Mouse (Mus musculus) neural tube, postnatal 0 days (tissue): ENCODE results near the gene Cln6. TPM values are rescaled to one million over a fixed set of nuclear protein-coding genes. Genes with fewer than 3 reads are reported as not detected.

Experiments
- polyA plus RNA-seq: library from polyadenylated mRNA; unstranded; fragments of >200 nt; fragmentation: Nextera tagmentation; extraction: Ambion mirVana; gene quantifications from 2 replicates; pipeline ENCODE4 v1.2.1, GENCODE M21; 2015

The Cln6 gene
- polyA plus RNA-seq = 8.6 and 9.4 TPM in 2 replicates

DNA sequence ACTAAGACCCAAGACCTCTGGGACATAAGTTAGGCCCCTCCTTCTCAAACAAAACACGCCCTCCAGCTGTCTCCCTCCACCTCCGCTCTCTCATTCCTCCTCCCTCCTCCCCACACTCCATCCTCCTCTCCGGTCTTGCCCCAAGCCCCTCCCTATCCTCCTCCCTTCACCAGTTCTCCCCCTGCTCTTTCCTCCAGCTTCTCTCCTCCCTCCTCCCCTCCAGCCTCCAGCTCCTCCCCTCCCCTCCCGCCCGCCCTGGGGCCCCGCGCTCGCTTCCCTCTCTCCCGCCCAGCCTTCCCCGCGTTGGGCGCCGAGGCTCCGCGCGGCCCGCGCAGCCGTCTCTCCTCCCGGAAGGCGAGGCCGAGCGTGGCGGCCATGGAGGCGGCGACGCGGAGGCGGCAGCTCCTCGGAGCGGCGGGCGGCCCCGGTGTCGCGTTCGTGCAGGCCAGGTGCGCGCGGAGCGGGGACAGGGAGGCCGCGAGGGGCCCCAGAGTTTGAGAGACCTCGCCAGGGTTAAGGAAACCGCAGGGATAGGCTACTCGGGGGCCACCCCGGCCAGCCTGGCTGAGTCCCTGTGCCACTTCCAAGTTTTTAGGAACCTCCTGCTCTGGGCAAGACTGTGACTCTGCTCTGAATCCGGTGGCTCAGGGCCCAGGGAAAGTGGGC lies at the start of gene Cln6:
Cln6 (plus strand) TSS at position 280 of the 666 bp plus-strand sequence.

DNA sequence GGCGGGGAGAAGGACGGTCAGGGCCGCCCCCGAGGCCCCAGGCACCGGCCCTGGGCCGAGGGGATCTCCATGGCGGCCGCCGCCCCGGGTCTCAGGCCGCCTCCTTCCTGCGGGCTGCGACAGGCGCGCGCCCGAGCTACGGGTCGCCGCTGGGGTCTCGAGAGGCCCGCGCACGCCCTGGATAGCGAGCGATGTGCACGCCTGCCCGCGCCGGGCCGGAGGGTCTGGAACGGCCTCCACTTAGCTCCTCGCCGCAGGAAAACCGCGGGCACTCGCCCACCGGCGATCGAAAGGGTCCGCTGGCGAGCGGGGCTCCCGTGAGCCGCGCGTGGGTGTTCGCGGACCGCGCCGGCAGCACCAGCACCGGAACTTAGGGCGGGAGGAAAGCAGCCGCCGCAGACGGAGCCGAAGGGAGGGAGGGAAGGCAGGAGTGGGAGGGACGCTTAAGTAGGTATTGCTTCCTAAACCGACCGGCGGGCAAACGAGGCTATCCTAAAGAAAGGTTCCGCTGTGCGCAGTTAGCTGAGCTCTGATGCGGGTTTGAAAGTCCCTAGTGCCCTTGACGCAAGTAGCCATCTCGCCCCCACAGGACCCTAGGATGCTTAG lies 27.0 kb upstream of the Cln6 start, which contains the start of gene Fem1b:
Fem1b (minus strand) TSS at position 419 of the 606 bp plus-strand sequence.

DNA sequence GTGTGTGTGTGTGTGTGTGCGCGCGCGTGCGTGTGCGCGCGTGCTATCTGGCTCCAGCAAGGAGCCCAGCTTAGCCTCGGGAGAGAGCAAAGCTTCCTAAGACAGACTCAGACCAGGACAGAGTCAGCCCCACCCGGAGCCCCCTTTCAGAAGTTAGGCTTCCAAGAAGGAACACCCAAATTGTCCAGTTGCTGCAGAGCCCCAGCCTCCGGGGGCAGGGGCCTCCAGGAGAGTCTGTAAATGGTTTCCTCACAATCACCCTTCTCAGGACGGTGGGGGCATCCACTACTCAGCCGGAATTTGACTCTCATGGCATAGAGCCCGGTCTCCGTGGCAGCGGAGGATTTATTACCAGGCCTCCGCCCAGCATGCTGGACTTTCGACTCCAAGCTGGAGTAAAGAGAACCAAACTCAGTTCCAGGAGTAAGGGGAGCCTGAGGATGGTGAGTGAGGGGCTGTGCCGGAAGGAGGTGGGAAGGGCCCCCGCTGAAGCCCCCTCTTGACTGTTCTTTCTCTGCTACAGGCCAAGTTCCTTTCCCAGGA lies 19.2 kb downstream of the Cln6 start, which contains the start of gene Calml4:
Calml4 (plus strand) TSS at position 362 of the 543 bp plus-strand sequence.

Other genes with a start within 250 kb of the Cln6 start
- 0.48 and 0.52 TPM in 2 replicates for gene Itga11, start 161.0 kb upstream of the Cln6 start, polyA plus RNA-seq
- 27.8 and 32.7 TPM in 2 replicates for gene Fem1b, start 26.9 kb upstream of the Cln6 start, polyA plus RNA-seq
- gene Calml4, start 19.3 kb downstream of the Cln6 start, polyA plus RNA-seq = 9.7 and 11.9 TPM in 2 replicates
- 44.5 and 47.9 TPM in 2 replicates for gene Pias1, start 149.1 kb downstream of the Cln6 start, polyA plus RNA-seq